Mouse (Mus musculus): ENCODE results near the gene Arrdc2. TPM values are rescaled to one million over a fixed set of nuclear protein-coding genes. Genes with fewer than 3 reads are reported as not detected.

Gene Arrdc2
- total RNA-seq, 4 experiments from 2014 or later: 7.9 to 23.0 (median 13.6) TPM

DNA sequence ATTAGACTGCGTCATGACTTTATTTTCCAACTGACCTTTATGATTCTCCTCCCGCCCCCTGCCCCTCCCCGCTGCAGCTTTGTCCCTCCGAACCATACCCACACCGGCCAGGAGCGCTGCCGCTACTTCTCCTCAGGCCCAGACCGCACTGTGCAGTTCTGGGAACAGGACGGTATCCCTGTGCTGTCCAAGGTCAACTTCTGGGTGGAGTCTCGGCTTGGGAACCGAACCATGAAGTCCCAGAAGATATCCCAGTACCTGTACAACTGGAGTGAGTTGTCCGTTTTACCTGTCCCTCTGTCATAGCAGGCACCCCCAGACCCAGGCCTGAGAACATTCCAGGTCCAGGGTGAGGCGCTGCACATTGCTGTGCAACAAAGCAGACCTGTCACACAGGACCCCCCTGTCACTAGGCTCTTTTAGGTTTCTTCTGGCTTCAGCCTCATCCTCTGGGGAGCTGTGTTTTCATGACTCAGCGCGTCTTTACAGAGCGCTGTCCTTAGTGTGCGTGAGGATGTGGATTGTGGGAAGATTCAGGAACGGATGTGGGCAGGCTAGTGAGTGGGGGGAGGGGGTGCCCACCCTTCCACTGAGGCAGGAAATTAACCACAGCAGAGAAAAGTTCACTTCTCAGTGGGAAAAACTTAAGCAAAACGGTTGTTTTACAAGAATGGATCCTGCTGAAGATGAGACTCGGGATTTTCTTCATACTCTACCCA is 28.4 kb downstream of the Arrdc2 start:
- DNase-seq (ENCODE audit: low spot score): no peak

- DNase-seq (ENCODE audit: low spot score): no peak
These were observed 30.4 kb downstream of the Arrdc2 start for GRCm38 (mm10) chr8:70808955-70809701.

DNA sequence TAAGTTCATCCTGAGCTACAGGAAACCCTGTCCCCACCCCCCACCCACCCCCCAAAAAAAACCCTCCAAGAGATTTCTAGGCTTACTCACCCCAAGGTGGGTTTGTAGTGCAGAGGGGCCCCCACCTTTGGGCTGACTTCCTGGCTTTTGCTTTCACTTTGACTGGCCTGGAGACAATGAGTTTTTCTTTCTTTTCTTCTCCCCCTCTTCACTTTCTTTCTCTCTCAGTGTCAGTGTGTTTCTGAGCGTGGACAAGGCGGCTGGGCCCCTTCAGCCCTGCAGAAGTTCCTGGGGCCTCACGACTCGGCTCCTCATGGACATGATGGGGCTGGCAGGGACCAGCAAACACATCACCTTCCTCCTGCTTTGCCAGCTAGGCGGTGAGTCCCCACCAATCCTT is 31.3 kb downstream of the Arrdc2 start, which contains the start of gene Il12rb1:
Il12rb1 (plus strand) TSS at position 211 of the 400 bp plus-strand sequence.
- no peak for DNase-seq (ENCODE audit: low spot score)

DNA sequence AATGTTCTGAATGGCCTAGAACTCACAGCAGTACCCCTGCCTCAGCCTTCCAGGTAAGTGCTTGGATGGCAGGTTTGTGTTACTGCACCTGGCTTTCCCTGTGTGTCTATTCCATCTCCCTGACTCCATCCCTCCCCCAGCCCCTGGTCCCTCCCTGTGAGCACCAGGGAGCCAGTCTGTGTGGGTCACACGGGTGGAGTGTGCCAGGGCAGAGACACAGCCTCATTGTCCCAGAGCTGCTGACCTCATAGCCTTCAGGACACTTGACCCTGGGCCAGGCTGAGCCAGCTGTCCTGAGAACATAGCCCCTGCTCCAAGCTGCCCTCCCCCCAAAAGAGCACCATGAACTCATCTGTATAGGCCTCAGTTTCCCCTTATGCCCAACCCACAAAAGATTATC is 32.2 kb downstream of the Arrdc2 start:
- DNase-seq (ENCODE audit: low spot score): no peak

GRCm38 (mm10) chr8:70806541-70806940 is 33.0 kb downstream of the Arrdc2 start:
- DNase-seq (ENCODE audit: low spot score): peak; percentile 49

- DNase-seq (ENCODE audit: low spot score): peak; percentile 80
These were observed 34.9 kb downstream of the Arrdc2 start, which contains the start of gene Mast3 for GRCm38 (mm10) chr8:70804481-70805206. TSS of gene Mast3 (minus strand) at chr8:70805054.

- no peak for DNase-seq (ENCODE audit: low spot score)
These were observed 35.6 kb downstream of the Arrdc2 start for GRCm38 (mm10) chr8:70803761-70804480.

DNA sequence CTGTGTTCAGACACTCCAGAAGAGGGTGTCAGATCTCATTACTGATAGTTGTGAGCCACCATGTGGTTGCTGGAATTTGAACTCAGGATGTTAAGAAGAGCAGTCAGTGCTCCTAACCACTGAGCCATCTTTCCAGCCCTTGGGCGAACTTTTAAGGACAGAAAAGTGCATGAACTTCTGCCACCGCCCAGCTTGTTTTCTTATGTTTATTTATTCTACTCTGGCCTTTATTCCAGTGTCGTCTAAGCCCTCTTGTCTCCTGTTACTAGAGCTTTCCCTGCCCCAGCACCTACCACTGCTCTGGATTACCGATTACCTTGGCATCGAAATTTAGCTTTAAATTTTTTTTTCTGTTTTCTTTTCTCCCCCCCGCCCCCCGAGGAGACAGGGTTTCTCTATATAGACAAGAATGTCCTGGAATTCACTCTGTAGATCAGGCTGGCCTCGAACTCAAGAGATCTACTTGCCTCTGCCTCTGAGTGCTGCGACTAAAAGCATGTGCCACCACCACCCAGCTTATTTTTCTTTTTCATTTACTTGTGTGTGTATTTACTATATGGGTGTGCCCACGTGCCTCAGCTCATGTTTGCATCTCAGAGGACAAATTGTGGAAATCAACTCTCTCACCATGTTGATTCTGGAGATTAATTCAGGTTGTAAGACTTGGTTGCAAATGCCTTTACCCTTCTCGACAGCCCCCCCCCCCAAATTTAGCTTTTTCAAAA is 36.6 kb downstream of the Arrdc2 start:
- DNase-seq (ENCODE audit: low spot score): no peak

- no peak for DNase-seq (ENCODE audit: low spot score)
These were observed 37.7 kb downstream of the Arrdc2 start for GRCm38 (mm10) chr8:70801830-70802229.

- no peak for DNase-seq (ENCODE audit: low spot score)
These were observed 38.4 kb downstream of the Arrdc2 start for GRCm38 (mm10) chr8:70801156-70801555.

DNA sequence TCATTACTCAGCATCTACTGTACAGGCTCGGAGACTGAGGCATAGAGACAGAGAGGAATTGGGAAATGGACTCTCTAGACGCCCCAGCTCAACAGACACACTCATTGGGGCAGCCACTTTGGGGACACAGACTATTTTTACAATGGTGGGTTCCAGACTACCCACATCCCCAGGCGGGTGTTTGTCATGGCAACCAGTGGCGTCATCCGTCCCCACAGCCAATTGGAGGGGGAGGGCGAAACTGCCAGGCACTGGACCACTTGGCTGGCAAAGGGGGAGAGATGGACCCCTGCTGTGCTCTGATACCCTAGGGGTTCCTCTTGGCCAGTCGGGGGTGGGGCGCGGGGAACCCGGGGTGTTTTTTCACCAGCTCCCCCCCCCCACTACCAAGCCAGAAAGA is 38.9 kb downstream of the Arrdc2 start:
- DNase-seq (ENCODE audit: low spot score): no peak

DNA sequence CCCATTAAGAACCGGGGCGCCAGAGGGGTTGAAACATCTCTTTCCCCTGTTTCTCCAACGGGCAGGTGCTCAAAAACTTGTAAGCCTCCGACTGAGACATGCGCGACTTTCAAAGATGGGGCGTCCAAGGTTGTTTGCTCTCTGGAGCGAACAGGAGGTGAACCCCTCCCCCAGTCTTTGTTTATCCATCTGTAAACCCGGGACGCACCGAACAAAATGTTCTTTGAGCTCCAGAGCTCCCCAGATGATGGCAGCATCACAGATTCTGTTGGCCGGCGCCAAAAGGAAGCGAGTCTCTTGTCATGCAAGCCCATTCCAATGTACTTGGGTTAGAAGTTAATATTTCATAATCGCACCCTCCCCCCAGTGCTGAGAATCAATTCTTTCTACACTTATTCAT is 41.2 kb downstream of the Arrdc2 start:
- no peak for DNase-seq (ENCODE audit: low spot score)

GRCm38 (mm10) chr8:70797081-70798070 is 42.1 kb downstream of the Arrdc2 start:
- DNase-seq (ENCODE audit: low spot score): peak; percentile 81

GRCm38 (mm10) chr8:70796403-70797080 is 43.0 kb downstream of the Arrdc2 start:
- DNase-seq (ENCODE audit: low spot score): no peak

DNA sequence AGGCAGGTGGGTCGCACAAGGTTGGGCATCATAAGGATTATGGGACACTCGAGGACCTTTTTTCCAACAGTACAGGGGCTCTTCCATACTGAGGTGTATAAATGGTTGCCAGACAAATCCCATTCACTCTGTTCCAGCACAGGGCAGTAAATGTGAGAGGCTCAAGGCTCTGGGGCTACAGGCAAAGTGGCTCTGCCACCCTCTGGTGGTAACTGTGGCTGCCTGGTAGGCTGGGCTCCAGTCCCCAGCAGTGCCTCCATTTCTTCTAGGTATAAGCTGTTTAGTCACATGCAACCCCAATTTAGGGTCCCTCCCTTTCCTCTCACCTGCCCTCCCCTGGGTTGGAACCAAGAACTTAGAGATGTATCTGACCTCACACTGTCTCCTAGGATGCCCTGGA is 44.1 kb downstream of the Arrdc2 start:
- no peak for DNase-seq (ENCODE audit: low spot score)

DNA sequence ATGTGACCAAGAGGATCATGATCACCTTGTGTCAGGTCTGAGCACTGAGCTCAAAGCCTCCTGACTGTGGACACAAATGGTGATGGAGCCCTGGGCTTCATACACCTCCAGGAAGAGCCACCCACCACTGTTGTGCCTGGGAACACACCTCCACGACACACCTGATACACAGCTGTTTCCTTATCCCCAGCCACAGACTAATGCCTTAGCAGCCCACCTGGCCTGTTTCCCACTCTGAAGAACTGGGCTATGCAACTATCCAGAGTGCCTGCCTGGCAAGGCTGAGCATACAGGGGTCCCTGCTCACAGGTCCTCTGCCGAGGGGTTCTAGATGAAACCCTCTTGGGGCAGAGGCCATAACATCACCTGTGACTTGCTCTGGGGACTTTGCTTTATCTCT is 45.3 kb downstream of the Arrdc2 start:
- DNase-seq (ENCODE audit: low spot score): no peak

- DNase-seq (ENCODE audit: low spot score): no peak
These were observed 46.8 kb downstream of the Arrdc2 start for GRCm38 (mm10) chr8:70792700-70793099.

DNA sequence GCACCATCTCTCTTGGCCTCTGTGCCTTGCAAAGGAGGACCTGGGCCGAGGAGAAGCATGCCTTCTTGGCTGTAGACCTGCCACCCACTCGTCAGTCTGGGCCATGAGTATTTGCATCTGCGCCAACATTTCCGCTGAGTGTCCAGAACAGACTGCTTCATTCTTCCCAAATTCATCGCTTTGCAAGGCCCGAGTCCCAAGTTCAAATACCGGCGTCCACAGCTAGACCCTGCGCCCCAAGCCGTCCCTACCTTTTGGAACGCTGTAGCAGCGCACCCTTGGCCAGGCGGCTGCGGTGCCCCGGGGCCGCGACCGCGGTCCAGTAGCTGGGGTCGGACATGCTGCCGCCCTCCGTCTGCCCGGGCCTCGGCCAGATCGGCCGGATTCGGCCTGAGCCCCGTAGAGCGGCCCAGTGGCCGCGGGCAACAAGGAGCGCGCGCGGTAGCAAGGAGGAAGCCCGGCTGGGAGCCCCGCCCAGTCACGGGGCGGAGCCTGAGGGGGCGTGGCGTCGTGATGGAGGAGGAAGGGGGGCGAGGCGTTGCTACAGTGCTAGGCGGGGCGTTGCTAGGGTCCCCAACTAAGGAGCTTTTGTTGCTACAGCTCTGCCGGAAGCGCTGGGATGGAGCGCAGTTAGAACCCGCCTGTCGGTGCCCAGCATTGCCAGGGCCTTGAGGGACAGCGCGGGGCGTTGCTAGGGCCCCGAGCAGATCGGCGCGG is 47.4 kb downstream of the Arrdc2 start:
- DNase-seq (ENCODE audit: low spot score): peak; percentile 95
